Mouse (Mus musculus): ENCODE data around the gene Copz1.

DNA sequence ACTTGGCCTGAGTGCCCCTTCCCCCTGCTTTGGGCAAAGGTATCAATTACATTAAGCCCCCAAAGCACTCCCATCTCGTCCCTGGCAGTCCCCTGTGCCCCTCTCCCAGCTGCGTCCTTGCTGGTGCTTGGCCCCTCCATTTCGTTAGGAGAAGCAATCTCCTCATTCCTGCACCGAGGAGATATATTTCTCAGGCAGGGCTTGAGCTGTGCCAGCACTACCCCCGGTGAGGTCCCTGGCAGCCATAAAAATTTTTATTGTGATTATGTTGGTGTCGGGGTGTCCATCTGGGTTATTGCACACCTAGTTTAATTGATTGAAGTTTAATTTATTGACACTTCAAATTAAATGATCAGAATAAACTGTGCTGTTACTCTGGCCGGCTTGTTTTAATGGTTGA, 5.4 kb downstream of the Copz1 start:
- TF ChIP-seq CTCF (IDR thresholded peaks at IDR 0.05; ENCODE audit: low read depth, low read length) (no peak), POLR2A (IDR thresholded peaks at IDR 0.05; ENCODE audit: borderline replicate concordance, low read depth, low read length) (no peak)

Data from bone marrow macrophage, adult 2 months (primary cell).